Mouse (Mus musculus) brain, embryonic 14.5 days (tissue): ENCODE measurements at regions not wholly inside any gene's neighbourhood (a gene's known extent, or its start where the extent isn't known, plus 50 kb on each side); places are given as distances from the start of the nearest gene placed in this dataset.
A peak's percentile ranks its signal among the peaks of the same experiment; 100 is the strongest.

Source experiments
- CTCF ChIP-seq: fragments of 200-500 bp; IDR thresholded peaks from 2 replicates; pipeline ENCODE4 v1.5.1; 2012; ENCODE audit warnings: inconsistent platforms, mild to moderate bottlenecking, moderate library complexity, borderline replicate concordance; ENCODE audit not compliant: insufficient read depth, insufficient read length; ENCODE audit errors: extremely low read depth
- POLR2A ChIP-seq: fragments of 200-500 bp; IDR thresholded peaks from 2 replicates; pipeline ENCODE4 v1.6.1; 2012; ENCODE audit warnings: mild to moderate bottlenecking, inconsistent platforms, borderline replicate concordance; ENCODE audit not compliant: poor library complexity, insufficient read depth, insufficient read length, severe bottlenecking; ENCODE audit errors: extremely low read depth

DNA sequence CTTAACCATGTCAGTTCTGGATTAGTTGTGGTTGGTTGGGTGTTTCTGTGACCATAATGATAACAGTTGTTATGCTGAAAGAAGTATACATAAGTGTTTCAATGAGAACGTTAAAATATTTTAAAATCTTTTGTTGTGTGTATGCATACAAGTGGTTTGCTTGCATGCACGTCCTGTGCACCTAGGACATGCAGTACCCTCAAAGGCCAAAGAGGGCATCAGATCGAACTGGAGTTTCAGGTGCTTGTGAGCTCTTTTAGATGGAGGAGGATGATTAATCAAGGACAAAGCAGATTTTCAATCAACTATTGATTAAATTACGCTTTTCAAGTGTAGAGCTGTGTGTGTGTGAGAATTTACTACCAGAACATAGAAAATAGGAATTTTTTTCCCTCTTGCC is 420.6 kb upstream of the Adamts9 start:
- TF ChIP-seq CTCF (peak; percentile 28; the same call in 1 of the 2 replicates), POLR2A (no peak)
